Mouse (Mus musculus) left cerebral cortex, adult 2 months (tissue): Measurements from ENCODE around the gene Tmem203. TPM values are rescaled to one million over a fixed set of nuclear protein-coding genes. Genes with fewer than 3 reads are reported as not detected.
A peak's percentile ranks its signal among the peaks of the same experiment; 100 is the strongest.

Source experiments
- DNase-seq, 2 experiments: peaks; one replicate each; pipeline ENCODE4 v3.0.0; 2021 to 2022; ENCODE audit warnings: low spot score in 2 of 2, mixed read lengths in 1 of 2; ENCODE audit errors: extremely low spot score in 1 of 2
- H3K27ac ChIP-seq: fragments of 200-600 bp; 2 replicates; pipeline ENCODE4 v1.8.1; 2022
- H3K4me3 ChIP-seq: fragments of 200-600 bp; 2 replicates; pipeline ENCODE4 v1.8.1; 2022
- CTCF ChIP-seq: fragments of 200-600 bp; IDR thresholded peaks from 2 replicates; pipeline ENCODE4 v1.8.1; 2022; ENCODE audit warnings: antibody characterized with exemption, mild to moderate bottlenecking, moderate library complexity
- intact Hi-C: fragments of 180-260 bp; cut with DNase I; formaldehyde crosslinking; loops from one replicate; pipeline ENCODE4 v1.15.1; 2025
- total RNA-seq, 2 experiments: library from RNA; stranded (reverse); gene quantifications; 2 replicates each; pipeline ENCODE4 v1.2.3; 2021

Tmem203 gene
- total RNA-seq, 2 experiments from 2014 or later: 35.6 to 41.6 TPM

DNA sequence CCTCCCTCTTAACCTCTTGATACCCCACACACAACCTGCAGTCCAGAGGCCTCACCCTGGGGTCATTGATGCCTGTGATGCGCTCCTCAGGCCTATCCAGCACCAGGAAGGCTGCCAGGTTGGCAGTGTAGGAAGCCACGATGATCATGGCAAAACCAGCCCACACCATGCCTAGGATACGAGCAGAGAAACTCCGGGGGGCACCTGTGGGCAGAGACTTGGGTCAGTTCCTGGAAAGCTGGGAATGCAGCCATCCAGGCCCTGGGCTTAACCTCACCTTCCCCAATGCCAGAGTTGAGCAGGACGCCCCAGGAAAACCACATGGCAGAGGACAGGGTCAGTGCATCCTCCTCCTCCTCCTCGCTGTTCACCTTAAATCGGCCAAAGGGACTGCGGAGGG lies 41.9 kb downstream of the Tmem203 start:
- DNase-seq: no peak
- Histone ChIP-seq H3K4me3 (no peak overlapping the region), H3K27ac (no peak overlapping the region)
- intact Hi-C loops: no loop called here
- no peak for TF ChIP-seq CTCF

DNA sequence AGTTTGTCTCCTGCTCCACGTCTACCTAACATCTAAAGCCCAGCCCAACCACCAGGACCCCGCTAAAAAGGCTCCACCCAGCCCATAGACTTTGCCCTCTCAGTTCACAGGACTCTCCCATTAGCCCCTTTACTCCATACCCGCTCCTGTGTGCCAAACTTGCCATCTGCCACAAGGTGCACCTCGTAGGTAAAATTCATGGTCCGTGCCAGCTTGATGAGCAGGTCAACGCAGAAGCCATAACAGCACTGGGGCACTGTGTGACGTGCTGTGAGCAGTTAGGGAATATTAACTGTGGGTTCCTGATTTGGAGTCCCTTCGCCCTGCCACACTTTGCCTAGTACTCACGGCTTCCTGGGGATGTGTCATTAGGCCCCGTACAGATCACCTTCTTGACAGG lies 42.8 kb downstream of the Tmem203 start:
- Histone ChIP-seq H3K4me3 (no peak overlapping the region), H3K27ac (no peak overlapping the region)
- intact Hi-C loops: no loop called here
- DNase-seq: no peak
- no peak for TF ChIP-seq CTCF

DNA sequence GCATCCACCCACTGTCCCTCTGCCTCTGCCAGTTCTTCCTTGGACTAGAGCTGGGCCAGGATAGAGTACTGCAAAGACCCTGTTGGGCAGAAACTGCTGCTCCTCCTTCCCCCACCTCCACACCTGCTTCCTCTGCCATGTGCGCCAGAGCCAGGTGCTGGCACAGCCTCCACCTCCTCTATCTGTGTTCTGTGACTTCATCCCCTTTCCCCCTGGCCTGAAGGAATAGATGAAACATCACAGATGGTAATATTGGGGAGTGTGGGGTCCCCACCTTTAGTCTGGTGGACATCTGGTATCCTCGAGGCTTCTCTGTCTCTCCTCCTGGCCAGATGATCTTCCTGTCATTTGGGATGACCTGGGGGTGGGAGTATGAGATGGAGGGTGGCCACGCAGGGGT lies 48.2 kb downstream of the Tmem203 start:
- H3K4me3 ChIP-seq: no peak overlapping the region
- TF ChIP-seq CTCF: no peak
- no peak for DNase-seq
- H3K27ac ChIP-seq: no peak overlapping the region
- intact Hi-C loops: no loop called here

DNA sequence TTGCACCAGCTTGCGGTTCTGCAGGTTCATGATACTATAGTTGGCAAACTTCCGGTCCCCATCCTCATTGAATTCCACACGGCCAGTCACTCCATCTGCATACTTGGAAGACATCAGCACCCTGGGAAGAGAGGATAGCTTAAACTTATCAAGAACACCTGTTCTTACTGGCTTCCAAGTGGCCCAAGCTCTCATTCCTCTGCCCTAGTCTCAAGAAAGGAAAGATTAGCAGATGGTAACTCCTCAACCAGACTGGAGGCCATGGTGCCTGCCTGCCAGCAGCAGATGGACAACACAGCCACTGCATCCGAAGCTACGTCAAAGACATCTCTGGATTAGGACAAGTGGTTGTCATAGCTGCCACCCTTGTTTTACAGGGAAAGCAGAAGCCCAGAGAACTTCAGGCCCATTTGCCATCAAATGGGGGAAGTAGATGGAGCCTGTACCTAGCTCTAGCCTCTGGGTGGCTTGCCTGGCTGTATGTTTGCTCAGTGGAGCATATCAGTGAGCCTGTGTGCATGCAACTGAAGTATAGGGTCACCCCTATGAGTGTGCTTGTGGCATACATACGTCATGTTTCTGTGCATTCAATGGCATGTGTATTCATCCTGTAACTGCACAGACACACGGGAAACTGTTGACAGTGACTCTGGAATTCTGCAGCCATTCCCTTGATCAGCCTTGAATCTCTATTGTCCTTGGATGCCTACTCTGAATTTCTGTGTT lies 48.9 kb downstream of the Tmem203 start:
- DNase-seq: no peak
- 0 out of 2 replicates have a peak overlapping the region, but pooled peaks have one; percentile 24 for H3K27ac ChIP-seq
- intact Hi-C loops: no loop called here

DNA sequence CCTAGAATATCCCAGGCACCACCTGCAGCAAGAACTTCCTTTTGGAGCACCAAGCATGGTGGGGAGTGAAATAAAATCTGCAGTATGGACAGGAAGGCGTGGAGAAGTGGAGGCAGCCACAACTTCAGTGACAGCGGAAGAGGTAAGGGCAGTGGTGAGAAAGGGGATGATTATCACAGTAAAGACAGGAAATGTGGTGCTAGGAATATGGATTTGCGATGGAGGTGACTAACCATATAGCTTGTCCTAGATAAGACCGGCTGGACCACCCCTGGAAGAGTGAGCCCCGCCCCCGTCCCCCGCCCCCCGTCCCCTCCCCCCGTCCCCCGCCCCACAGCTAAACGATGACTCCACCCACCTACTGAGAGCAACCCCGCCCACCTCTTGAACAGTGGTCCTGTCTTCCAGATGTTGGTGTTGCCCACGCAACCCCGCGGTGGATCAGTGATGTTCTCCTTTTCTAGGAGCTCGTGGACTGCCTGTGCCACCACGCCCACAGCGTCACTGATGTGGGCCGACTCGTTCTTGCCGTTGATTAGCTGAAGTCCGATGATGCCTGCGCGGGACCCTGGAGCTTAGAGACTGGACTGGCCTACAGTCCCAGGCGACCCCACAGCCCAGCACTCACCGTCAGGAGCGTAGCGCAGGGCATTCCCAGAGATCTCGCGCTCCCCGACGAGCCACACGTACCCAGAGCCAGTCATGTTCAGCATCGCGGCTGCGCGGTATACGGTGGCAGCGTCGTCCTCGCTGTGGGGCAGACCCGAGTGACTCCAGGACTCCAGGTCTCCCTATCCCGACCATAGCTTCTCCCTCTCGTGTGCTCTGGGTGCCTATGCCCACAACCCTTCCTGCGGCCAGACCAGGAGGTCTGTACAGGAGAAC lies 49.7 kb downstream of the Tmem203 start:
- DNase-seq: peak in 1 of 2 experiments; percentile 55
- Histone ChIP-seq H3K27ac (peak overlapping the region; percentile 24; the same call in 1 of the 2 replicates), H3K4me3 (peak overlapping the region; percentile 34)
- TF ChIP-seq CTCF: no peak
- intact Hi-C loops: no loop called here

More for the DNA sequence above, 48.9 kb downstream of the Tmem203 start:
- no peak overlapping the region for H3K4me3 ChIP-seq
- no peak for TF ChIP-seq CTCF

Other genes starting within 250 kb of the Tmem203 start
- gene Nsmf, start 201.1 kb upstream of the Tmem203 start, total RNA-seq: 100 to 1,000 TPM; 442 to 471 TPM
- not detected for gene Entpd8, start 175.1 kb upstream of the Tmem203 start, total RNA-seq
- gene Noxa1, start 160.3 kb upstream of the Tmem203 start, total RNA-seq: not detected
- 10 to 100 TPM; 20.2 to 21.7 TPM for gene Nrarp, start 74.7 kb upstream of the Tmem203 start, total RNA-seq
- gene Tor4a, start 58.6 kb upstream of the Tmem203 start, total RNA-seq: 1 to 10 TPM; 2.0 to 2.2 TPM
- gene Nelfb, start 44.0 kb upstream of the Tmem203 start, total RNA-seq: 10 to 100 TPM; 53.4 to 64.3 TPM
- gene Stpg3, start 40.8 kb upstream of the Tmem203 start, total RNA-seq: not detected
- not detected for gene Fam166a, start 36.7 kb upstream of the Tmem203 start, total RNA-seq
- gene Tubb4b, start 30.7 kb upstream of the Tmem203 start, total RNA-seq: 100 to 1,000 TPM; 317 to 329 TPM
- gene Slc34a3, start 21.1 kb upstream of the Tmem203 start, total RNA-seq: not detected
- not detected for gene Rnf224, start 18.7 kb upstream of the Tmem203 start, total RNA-seq
- 100 to 1,000 TPM; 249 to 270 TPM for gene Rnf208, start 13.2 kb upstream of the Tmem203 start, total RNA-seq
- gene Cysrt1, start 13.0 kb upstream of the Tmem203 start, total RNA-seq: not detected
- gene AL732309.1, start 8.6 kb upstream of the Tmem203 start, total RNA-seq: 1 to 10 TPM; 1.4 to 2.7 TPM
- gene Tprn, start 7.2 kb downstream of the Tmem203 start, total RNA-seq: 10 to 100 TPM; 20.9 to 21.8 TPM
- 10 to 100 TPM; 65.6 to 65.9 TPM for gene Ssna1, start 17.0 kb downstream of the Tmem203 start, total RNA-seq
- gene Anapc2, start 17.0 kb downstream of the Tmem203 start, total RNA-seq: 10 to 100 TPM; 87.1 to 90.3 TPM
- gene Tmem210, start 32.7 kb downstream of the Tmem203 start, total RNA-seq: not detected
- not detected for gene Lrrc26, start 34.5 kb downstream of the Tmem203 start, total RNA-seq
- 100 to 1,000 TPM; 452 to 457 TPM for gene Grin1, start 63.7 kb downstream of the Tmem203 start, total RNA-seq
- 10 to 100 TPM; 56.0 to 62.4 TPM for gene Man1b1, start 76.9 kb downstream of the Tmem203 start, total RNA-seq
- gene Dpp7, start 100.9 kb downstream of the Tmem203 start, total RNA-seq: 10 to 100 TPM; 32.2 to 33.9 TPM
- 10 to 100 TPM; 15.8 to 24.9 TPM for gene Uap1l1, start 110.2 kb downstream of the Tmem203 start, total RNA-seq
- gene Sapcd2, start 116.9 kb downstream of the Tmem203 start, total RNA-seq: 1 to 10 TPM; 2.1 to 2.7 TPM
- gene Entpd2, start 140.4 kb downstream of the Tmem203 start, total RNA-seq: 10 to 100 TPM; 11.5 to 13.1 TPM
- gene Npdc1, start 143.9 kb downstream of the Tmem203 start, total RNA-seq: 100 to 1,000 TPM; 337 to 366 TPM
- gene Fut7, start 167.8 kb downstream of the Tmem203 start, total RNA-seq: under 1 TPM in 1 of 2 experiments, not detected in 1; 0.43 TPM
- 100 to 1,000 TPM; 160 to 168 TPM for gene Abca2, start 173.3 kb downstream of the Tmem203 start, total RNA-seq
- not detected for gene Clic3, start 201.4 kb downstream of the Tmem203 start, total RNA-seq
- 10 to 100 TPM; 65.9 to 75.3 TPM for gene Paxx, start 205.7 kb downstream of the Tmem203 start, total RNA-seq
- 1,000 to 10,000 TPM; 1,632 to 2,529 TPM for gene Ptgds, start 214.6 kb downstream of the Tmem203 start, total RNA-seq
- gene Lcn12, start 238.5 kb downstream of the Tmem203 start, total RNA-seq: not detected
- 100 to 1,000 TPM; 120 to 122 TPM for gene Fbxw5, start 245.3 kb downstream of the Tmem203 start, total RNA-seq
- gene C8g, start 246.3 kb downstream of the Tmem203 start, total RNA-seq: 1 to 10 TPM; 1.4 to 1.5 TPM